Mouse (Mus musculus) forebrain, embryonic 15.5 days (tissue): ENCODE data around the gene Helz. TPM values are rescaled to one million over a fixed set of nuclear protein-coding genes. Genes with fewer than 3 reads are reported as not detected.

Experiments used
- ATAC-seq: fragments of 200-750 bp; cut with Nextera tagmentation; replicated peaks from 2 replicates; pipeline ENCODE4 v1.8.0; 2017; ENCODE audit warnings: mild to moderate bottlenecking, moderate TSS enrichment, moderate library complexity
- H3K27ac ChIP-seq: fragments of 300-500 bp; sonication (generic); replicated peaks from 2 replicates; pipeline ENCODE4 v1.5.1; 2015; ENCODE audit warnings: mild to moderate bottlenecking, inconsistent platforms
- H3K27me3 ChIP-seq: fragments of 300-500 bp; sonication (generic); 2 replicates; pipeline ENCODE4 v1.6.1; 2015; ENCODE audit warnings: inconsistent platforms
- H3K36me3 ChIP-seq: fragments of 300-500 bp; sonication (generic); 2 replicates; pipeline ENCODE4 v1.6.1; 2015; ENCODE audit warnings: mild to moderate bottlenecking, inconsistent platforms
- H3K4me1 ChIP-seq: fragments of 300-500 bp; sonication (generic); 2 replicates; pipeline ENCODE4 v1.6.1; 2015; ENCODE audit warnings: inconsistent platforms
- H3K4me2 ChIP-seq: fragments of 300-500 bp; sonication (generic); replicated peaks from 2 replicates; pipeline ENCODE4 v1.6.1; 2015; ENCODE audit warnings: mild to moderate bottlenecking, inconsistent platforms
- H3K4me3 ChIP-seq: fragments of 300-500 bp; sonication (generic); 2 replicates; pipeline ENCODE4 v1.5.1; 2015; ENCODE audit warnings: mild to moderate bottlenecking, inconsistent platforms
- H3K9ac ChIP-seq: fragments of 300-500 bp; sonication (generic); replicated peaks from 2 replicates; pipeline ENCODE4 v1.6.1; 2015; ENCODE audit warnings: mild to moderate bottlenecking, inconsistent platforms
- H3K9me3 ChIP-seq: fragments of 300-500 bp; sonication (generic); 2 replicates; pipeline ENCODE4 v1.6.1; 2016; ENCODE audit warnings: inconsistent platforms
- whole genome bisulfite sequencing: fragments of 180-500 bp; shearing (Covaris S2); methylation state at CpG from one replicate; pipeline ENCODE4 v1.1.7; 2015; ENCODE audit warnings: mixed read lengths; 5-methylcytosine and 5-hydroxymethylcytosine counted together
- polyA plus RNA-seq: library from polyadenylated mRNA; unstranded; fragments of >200 nt; fragmentation: Nextera tagmentation; extraction: Ambion mirVana; gene quantifications from 2 replicates; pipeline ENCODE4 v1.2.1, GENCODE M21; 2015

Helz gene
- polyA plus RNA-seq, 1 experiment from 2014 or later: 18.7 TPM

DNA sequence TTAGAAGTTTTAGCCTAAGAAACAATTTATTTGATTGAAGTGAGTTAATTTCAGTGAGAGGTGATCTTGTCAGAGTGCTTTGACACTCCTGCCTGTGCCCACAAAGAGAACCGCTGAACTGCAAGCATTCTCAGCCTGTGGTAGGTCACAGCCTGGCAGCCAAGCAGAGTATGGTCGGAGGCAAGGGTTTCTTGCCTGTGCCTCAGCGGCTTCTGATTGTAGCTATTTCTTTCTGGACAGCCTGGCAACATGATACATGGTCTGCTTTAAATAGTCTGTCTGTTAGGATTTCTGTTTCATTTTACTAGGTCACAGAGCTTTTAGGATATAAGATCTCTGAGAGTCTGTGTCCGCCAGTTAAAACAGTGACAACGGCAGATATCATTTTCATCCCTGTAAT lies 114.9 kb downstream of the Helz start:
- H3K27me3 ChIP-seq: no peaks in the 10 kb centered on the region
- H3K9me3 ChIP-seq: no peaks in the 10 kb centered on the region
- peaks cover 52% of the 10 kb centered on the region for H3K36me3 ChIP-seq
- H3K9ac ChIP-seq: no peak overlapping the region
- WGBS: 80% methylated on average over 5 of the region's 5 CpGs
- no peak for ATAC-seq
- H3K4me2 ChIP-seq: no peak overlapping the region
- no peaks in the 10 kb centered on the region for H3K4me1 ChIP-seq
- no peak overlapping the region for H3K27ac ChIP-seq
- no peak overlapping the region for H3K4me3 ChIP-seq

DNA sequence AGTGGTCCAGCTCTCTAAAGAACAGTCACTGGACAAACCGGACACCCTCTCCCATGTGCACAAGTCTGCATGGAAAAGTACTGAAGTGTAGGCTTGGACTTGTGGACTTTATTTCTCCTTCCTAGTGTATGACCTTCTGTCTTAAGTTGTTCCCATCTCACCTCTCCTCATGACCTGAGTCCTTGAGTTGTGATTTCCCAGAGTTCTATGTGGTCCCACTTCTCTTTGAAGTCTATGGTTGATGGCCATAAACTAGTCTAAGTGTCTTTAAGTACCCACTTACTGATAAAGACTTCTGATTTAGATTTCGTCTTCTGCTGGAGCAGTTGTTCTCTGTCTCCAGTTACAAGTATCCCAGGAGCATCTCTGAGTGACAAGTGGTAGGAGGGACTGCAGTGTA lies 119.8 kb downstream of the Helz start:
- Histone ChIP-seq H3K4me1 (no peaks in the 10 kb centered on the region), H3K4me2 (no peak overlapping the region), H3K27ac (no peak overlapping the region), H3K27me3 (no peaks in the 10 kb centered on the region), H3K9me3 (no peaks in the 10 kb centered on the region), H3K4me3 (no peak overlapping the region), H3K36me3 (peaks cover 74% of the 10 kb centered on the region), H3K9ac (no peak overlapping the region)
- no peak for ATAC-seq
- 80% methylated on average over 2 of the region's 2 CpGs for WGBS

DNA sequence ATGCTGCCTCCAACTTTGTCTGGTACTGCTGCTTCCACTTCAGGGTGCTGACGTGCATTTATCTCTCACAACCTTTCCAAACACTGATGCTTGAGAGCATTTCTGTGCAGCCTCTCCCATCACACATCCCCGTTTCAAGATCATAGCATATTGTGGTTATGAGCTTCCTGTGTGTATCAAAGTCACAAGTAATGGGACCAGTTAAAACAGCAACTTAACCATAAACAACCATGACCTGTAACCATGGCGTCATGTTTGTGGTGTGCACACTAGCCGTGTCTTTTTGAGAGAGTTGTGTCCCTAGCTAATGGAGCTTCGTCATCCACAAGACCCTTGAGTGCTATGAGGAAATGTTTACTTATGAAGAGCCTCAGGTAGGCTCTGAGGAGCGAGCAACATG lies 120.5 kb downstream of the Helz start:
- WGBS: 94% methylated on average over 6 of the region's 6 CpGs
- no peak for ATAC-seq
- peaks cover 73% of the 10 kb centered on the region for H3K36me3 ChIP-seq
- no peak overlapping the region for H3K4me3 ChIP-seq
- H3K4me1 ChIP-seq: no peaks in the 10 kb centered on the region
- no peak overlapping the region for H3K27ac ChIP-seq
- H3K27me3 ChIP-seq: no peaks in the 10 kb centered on the region
- no peak overlapping the region for H3K4me2 ChIP-seq
- no peak overlapping the region for H3K9ac ChIP-seq
- no peaks in the 10 kb centered on the region for H3K9me3 ChIP-seq

DNA sequence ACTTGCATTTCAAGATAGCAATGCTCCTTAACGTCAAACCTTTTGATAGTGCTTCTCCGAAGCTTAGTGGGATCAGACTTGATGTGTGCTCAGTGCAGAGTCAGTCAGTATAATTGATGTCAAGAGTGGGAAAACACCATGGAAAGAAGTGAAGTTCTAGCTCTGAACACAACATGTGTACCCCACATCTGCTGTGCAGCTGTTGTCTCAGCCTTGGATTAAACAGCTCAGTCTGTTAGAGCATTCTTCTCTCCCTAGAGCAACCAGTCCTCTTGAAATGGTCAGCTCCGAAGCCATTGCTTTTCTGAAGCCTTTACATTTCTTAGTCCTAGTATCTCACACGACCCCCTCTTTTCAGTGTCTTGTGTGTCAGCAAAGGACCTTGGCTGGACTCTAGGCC lies 121.2 kb downstream of the Helz start:
- no peaks in the 10 kb centered on the region for H3K9me3 ChIP-seq
- WGBS: 84% methylated on average over 4 of the region's 4 CpGs
- H3K27me3 ChIP-seq: no peaks in the 10 kb centered on the region
- no peak overlapping the region for H3K4me2 ChIP-seq
- H3K4me1 ChIP-seq: no peaks in the 10 kb centered on the region
- H3K9ac ChIP-seq: no peak overlapping the region
- no peak for ATAC-seq
- peaks cover 76% of the 10 kb centered on the region for H3K36me3 ChIP-seq
- no peak overlapping the region for H3K27ac ChIP-seq
- no peak overlapping the region for H3K4me3 ChIP-seq

DNA sequence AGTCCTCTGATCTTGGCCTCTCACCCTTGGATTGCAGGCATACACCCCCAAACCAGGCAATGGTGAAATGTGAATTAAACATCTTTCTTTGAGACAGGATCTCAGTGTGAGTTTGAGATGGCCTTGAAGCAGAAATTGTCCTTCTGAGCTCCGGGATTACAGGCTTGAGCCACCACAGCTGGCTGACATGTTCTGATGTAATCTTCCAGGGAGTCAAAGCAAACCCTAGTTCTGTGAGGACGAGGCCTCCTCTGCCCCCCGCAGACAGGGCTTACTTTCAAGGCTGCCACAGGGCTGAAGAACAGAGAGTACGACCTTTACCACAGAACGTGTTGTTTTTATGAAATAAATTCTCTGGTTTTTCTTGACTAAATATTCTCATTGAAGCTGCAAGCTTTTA lies 126.3 kb downstream of the Helz start:
- H3K9me3 ChIP-seq: no peaks in the 10 kb centered on the region
- no peak for ATAC-seq
- H3K27ac ChIP-seq: no peak overlapping the region
- H3K36me3 ChIP-seq: peaks cover 46% of the 10 kb centered on the region
- no peak overlapping the region for H3K4me3 ChIP-seq
- peaks cover 14% of the 10 kb centered on the region for H3K4me1 ChIP-seq
- no peak overlapping the region for H3K4me2 ChIP-seq
- WGBS: 85% methylated on average over 5 of the region's 5 CpGs
- no peak overlapping the region for H3K9ac ChIP-seq
- no peaks in the 10 kb centered on the region for H3K27me3 ChIP-seq

DNA sequence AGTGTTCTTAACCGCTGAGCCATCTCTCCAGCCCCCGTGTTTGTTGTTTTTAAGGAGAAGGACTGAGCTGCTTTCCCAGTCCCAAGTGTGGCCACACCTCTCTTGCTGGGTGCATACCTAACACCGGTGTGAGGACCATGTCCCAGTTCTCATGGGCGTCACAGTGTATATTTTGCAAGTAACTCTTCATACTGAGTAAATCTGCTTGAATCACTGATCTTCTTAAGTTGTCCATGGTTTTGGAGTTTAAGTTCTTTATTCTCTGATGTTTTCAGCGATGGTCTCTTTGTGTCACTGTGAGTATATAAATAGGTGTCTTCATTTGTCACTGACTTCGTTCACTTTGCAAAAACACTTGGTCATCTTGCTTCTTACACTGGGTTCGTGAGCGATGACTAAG lies 126.9 kb downstream of the Helz start:
- no peak overlapping the region for H3K27ac ChIP-seq
- 94% methylated on average over 8 of the region's 8 CpGs for WGBS
- no peak overlapping the region for H3K4me3 ChIP-seq
- no peak overlapping the region for H3K9ac ChIP-seq
- no peaks in the 10 kb centered on the region for H3K9me3 ChIP-seq
- H3K27me3 ChIP-seq: no peaks in the 10 kb centered on the region
- ATAC-seq: no peak
- H3K4me2 ChIP-seq: no peak overlapping the region
- peaks cover 14% of the 10 kb centered on the region for H3K4me1 ChIP-seq
- H3K36me3 ChIP-seq: peaks cover 43% of the 10 kb centered on the region

DNA sequence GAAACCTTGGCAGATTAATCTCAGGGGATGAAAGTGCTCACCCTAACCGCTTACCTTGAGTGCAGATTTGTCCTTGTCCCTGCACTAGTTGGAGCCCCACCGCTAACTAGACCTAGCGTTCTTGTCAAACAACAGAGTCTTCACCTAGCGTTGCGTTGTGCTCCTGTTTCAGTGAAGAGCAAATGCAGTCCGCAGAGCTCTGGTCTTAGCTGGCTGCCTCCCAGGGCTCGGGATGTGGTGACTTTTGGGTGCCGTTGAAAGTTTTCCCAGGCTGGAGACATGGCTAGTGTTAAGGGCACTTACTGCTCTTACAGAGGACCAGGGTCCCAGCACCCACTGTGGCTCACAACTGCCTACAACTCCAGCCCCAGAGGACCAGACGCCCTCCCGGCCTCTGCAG lies 127.5 kb downstream of the Helz start:
- H3K9me3 ChIP-seq: no peaks in the 10 kb centered on the region
- H3K9ac ChIP-seq: no peak overlapping the region
- H3K4me3 ChIP-seq: no peak overlapping the region
- no peak overlapping the region for H3K27ac ChIP-seq
- 79% methylated on average over 10 of the region's 10 CpGs for WGBS
- no peaks in the 10 kb centered on the region for H3K27me3 ChIP-seq
- H3K4me1 ChIP-seq: peaks cover 14% of the 10 kb centered on the region
- H3K4me2 ChIP-seq: no peak overlapping the region
- no peak for ATAC-seq
- peaks cover 36% of the 10 kb centered on the region for H3K36me3 ChIP-seq

DNA sequence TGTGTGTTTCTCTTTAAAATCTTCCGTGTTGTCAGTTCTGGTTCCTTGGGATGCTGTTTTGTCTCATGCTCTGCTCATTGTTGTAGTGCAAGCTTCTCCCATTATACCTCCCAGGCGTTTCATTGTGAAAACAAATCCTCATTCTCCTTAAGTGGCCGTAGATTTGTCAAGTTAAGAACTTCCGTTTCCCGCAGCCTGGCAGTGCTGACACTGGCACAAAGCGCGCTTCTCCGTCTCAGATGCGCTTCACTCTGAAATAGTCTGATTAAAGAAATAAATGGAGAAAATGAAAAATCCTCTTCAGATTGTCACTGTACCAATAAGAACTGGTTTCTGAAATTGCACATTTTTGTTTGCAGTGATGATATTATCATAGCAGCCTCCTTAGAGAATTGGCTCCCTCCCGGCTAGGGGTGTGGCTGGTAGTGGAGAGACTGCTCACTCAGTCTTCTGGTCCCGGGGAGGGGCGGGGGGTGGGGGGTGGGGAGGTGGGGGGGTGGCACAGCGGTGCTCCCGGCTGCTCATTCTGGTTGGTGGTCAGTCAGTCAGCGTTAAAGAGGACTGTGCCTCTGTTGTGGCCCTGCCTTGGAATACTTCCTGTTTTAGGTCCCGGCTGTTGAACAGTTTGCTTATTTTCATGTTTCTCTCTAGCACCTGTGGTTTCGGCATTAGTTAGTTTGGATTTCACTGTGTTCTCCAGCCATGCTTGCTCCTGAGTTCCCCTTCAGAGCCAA lies 128.6 kb downstream of the Helz start:
- peak overlapping the region; percentile 24; the same call in 1 of the 2 replicates for H3K27ac ChIP-seq
- no peak overlapping the region for H3K4me3 ChIP-seq
- H3K27me3 ChIP-seq: no peaks in the 10 kb centered on the region
- no peak overlapping the region for H3K9ac ChIP-seq
- no peaks in the 10 kb centered on the region for H3K9me3 ChIP-seq
- peaks cover 14% of the 10 kb centered on the region for H3K4me1 ChIP-seq
- H3K36me3 ChIP-seq: peaks cover 25% of the 10 kb centered on the region
- 35% methylated on average over 17 of the region's 17 CpGs for WGBS
- 0 out of 2 replicates have a peak, but pooled peaks have one; percentile 38 for ATAC-seq
- peak overlapping the region; percentile 15 for H3K4me2 ChIP-seq

DNA sequence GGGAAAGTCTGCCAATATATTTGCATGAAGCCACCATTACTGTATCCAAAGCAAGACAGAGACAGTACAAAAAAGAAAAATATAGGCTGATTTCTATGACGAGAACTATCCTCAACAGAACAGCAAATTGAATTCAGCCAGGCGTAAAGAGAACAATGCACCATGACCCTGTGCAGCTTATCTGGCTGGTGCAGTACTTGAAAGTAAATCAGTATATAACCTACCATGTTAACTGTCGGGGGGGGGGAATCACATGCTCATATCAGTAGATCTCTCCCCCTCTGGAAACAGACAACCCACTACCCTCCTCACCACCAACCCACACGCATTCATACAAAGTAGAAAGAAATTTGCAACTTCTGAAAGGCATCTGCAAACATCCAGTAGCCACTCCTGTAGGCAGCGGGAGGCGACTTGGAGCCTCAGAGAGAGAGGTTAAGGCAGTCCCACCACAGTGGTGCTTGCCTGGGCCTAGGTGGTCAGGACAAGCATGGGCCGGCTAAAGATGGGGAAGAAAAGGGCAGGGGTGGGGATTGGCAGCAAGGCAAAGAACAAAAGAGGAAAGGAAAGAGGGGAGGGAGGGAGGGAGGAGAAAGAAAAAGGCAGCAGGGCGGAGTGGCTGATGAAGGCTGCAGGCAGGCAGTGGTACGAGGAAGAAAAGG lies 135.1 kb downstream of the Helz start:
- Histone ChIP-seq H3K4me3 (no peak overlapping the region), H3K27ac (peak overlapping the region; percentile 31; the same call in 1 of the 2 replicates), H3K4me1 (peaks cover 19% of the 10 kb centered on the region), H3K36me3 (peaks cover 16% of the 10 kb centered on the region), H3K27me3 (no peaks in the 10 kb centered on the region), H3K9me3 (no peaks in the 10 kb centered on the region), H3K9ac (no peak overlapping the region), H3K4me2 (no peak overlapping the region)
- WGBS: 29% methylated on average over 9 of the region's 9 CpGs
- ATAC-seq: no peak

DNA sequence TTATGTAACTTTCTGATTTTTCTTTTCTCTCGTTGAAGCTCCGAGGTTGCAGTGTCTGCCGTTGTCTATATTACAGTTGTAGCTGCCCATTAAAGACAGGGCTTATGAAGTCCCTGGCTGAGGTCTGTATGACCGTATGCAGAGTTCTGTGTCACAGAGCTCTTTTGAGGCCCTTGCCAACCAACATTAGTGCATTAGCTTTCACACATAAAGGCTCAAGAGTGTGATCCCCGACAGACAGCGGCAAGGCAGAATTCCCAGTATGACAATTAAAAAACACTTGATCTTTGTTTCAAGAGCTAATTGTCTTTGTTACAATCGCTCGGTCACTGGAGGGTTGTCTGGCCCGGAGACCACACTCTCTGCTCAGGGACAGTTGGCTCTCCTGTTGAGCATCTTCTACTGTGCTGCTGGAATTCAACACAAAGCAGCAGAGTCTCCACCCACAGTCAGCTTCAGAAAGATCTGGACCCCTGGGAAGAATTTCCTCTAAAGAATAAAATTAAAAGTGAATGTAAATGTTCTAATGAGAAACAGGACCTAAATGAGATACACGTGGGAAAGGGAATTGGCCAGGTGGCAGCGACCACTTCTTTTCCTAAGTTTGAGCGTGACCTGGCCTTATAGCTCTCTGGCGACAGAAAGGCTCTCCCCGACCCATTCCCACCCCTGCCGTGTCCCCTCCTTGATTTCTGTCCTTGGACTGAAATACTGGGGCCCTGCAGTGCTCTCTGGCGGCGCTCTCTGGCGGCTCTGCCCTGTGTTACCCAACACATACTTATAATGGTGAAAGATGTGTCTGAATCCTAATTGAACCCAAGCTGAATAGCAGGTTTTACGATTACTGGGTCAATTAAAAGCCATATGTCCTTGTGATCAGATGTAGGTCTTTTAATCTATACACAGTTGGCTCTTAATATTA lies 136.1 kb downstream of the Helz start:
- no peaks in the 10 kb centered on the region for H3K27me3 ChIP-seq
- ATAC-seq: no peak; the same call in 1 of the 2 replicates
- peaks cover 21% of the 10 kb centered on the region for H3K36me3 ChIP-seq
- H3K4me1 ChIP-seq: peaks cover 19% of the 10 kb centered on the region
- H3K4me3 ChIP-seq: no peak overlapping the region
- H3K27ac ChIP-seq: no peak overlapping the region
- WGBS: 32% methylated on average over 19 of the region's 19 CpGs
- H3K9ac ChIP-seq: no peak overlapping the region; the same call in 1 of the 2 replicates
- H3K9me3 ChIP-seq: no peaks in the 10 kb centered on the region
- H3K4me2 ChIP-seq: no peak overlapping the region

DNA sequence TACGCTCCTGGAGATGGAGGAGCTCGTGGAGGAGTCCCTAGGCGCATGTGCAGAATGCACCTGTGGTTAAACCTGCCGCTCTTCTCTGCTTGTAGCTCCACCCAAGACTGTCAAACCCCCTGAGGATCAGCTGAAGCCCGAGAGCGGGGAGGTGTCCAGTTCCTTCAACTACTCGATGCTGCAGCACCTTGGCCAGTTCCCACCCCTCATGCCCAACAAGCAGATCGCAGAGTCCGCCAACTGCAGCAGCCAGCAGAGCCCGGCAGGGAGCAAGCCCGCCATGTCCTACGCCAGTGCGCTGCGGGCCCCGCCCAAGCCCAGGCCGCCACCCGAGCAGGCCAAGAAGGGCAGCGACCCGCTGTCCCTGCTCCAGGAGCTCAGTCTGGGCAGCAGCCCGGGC lies 138.6 kb downstream of the Helz start:
- WGBS: 90% methylated on average over 20 of the region's 20 CpGs
- Histone ChIP-seq H3K36me3 (peaks cover 21% of the 10 kb centered on the region), H3K27ac (no peak overlapping the region), H3K4me1 (peaks cover 19% of the 10 kb centered on the region), H3K27me3 (no peaks in the 10 kb centered on the region), H3K9ac (no peak overlapping the region), H3K4me3 (no peak overlapping the region), H3K9me3 (no peaks in the 10 kb centered on the region), H3K4me2 (no peak overlapping the region)
- no peak for ATAC-seq

DNA sequence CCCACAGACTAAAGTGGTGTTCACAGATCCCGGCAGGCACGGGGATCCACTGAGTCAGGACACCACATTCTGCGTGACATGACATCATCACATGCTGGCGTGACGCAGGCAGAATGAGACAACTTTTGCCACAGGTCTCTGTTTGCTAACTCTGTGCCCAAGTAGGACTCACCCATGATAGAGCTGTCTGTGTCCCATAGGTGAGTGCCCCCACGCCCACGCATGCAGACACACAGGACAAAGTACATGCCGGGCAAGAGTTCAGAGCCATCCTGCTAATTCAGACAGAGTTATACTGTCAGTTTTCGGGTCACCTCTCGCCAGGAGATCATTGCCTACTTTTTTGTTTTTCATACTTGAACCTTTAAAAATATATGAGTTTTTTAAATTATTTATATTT lies 140.8 kb downstream of the Helz start:
- peaks cover 10% of the 10 kb centered on the region for H3K4me1 ChIP-seq
- no peak overlapping the region for H3K9ac ChIP-seq
- H3K27ac ChIP-seq: no peak overlapping the region
- 95% methylated on average over 10 of the region's 10 CpGs for WGBS
- H3K27me3 ChIP-seq: no peaks in the 10 kb centered on the region
- ATAC-seq: no peak
- H3K36me3 ChIP-seq: peaks cover 21% of the 10 kb centered on the region
- H3K9me3 ChIP-seq: no peaks in the 10 kb centered on the region
- no peak overlapping the region for H3K4me2 ChIP-seq
- no peak overlapping the region for H3K4me3 ChIP-seq
